Mouse (Mus musculus) urinary bladder, postnatal 10 days (tissue): Measurements from ENCODE around the gene Aldh1a3.

Experiments used
- DNase-seq: peaks from one replicate; pipeline ENCODE4 v3.0.0; 2022; ENCODE audit warnings: low spot score

The Aldh1a3 gene

GRCm38 (mm10) chr7:66427437-66428161 lies at the start of gene Aldh1a3:
Gene Aldh1a3, minus strand, starts transcription at chr7:66427517.
- no peak for DNase-seq

- DNase-seq = no peak
Measured at GRCm38 (mm10) chr7:66476289-66476688, 49.0 kb upstream of the Aldh1a3 start.

GRCm38 (mm10) chr7:66471641-66472216 lies 44.4 kb upstream of the Aldh1a3 start:
- DNase-seq = no peak

GRCm38 (mm10) chr7:66466641-66467040 lies 39.3 kb upstream of the Aldh1a3 start:
- no peak for DNase-seq

- no peak for DNase-seq
Measured at GRCm38 (mm10) chr7:66465241-66465640, 37.9 kb upstream of the Aldh1a3 start.

- no peak for DNase-seq
Measured at GRCm38 (mm10) chr7:66463081-66463480, 35.8 kb upstream of the Aldh1a3 start.

GRCm38 (mm10) chr7:66451622-66452295 lies 24.4 kb upstream of the Aldh1a3 start:
- no peak for DNase-seq

GRCm38 (mm10) chr7:66449971-66450752 lies 22.8 kb upstream of the Aldh1a3 start:
- no peak for DNase-seq

GRCm38 (mm10) chr7:66448786-66449540 lies 21.6 kb upstream of the Aldh1a3 start:
- no peak for DNase-seq

GRCm38 (mm10) chr7:66448304-66448703 lies 21.0 kb upstream of the Aldh1a3 start:
- no peak for DNase-seq

GRCm38 (mm10) chr7:66446860-66447259 lies 19.5 kb upstream of the Aldh1a3 start:
- DNase-seq = no peak

GRCm38 (mm10) chr7:66445117-66445905 lies 18.0 kb upstream of the Aldh1a3 start:
- no peak for DNase-seq

- no peak for DNase-seq
Measured at GRCm38 (mm10) chr7:66444706-66445105, 17.4 kb upstream of the Aldh1a3 start.

GRCm38 (mm10) chr7:66442501-66443369 lies 15.4 kb upstream of the Aldh1a3 start:
- no peak for DNase-seq

GRCm38 (mm10) chr7:66438787-66439669 lies 11.7 kb upstream of the Aldh1a3 start:
- DNase-seq = no peak

- DNase-seq = no peak
Measured at GRCm38 (mm10) chr7:66434453-66434935, 7.2 kb upstream of the Aldh1a3 start.

GRCm38 (mm10) chr7:66427053-66427436 lies 272 bp downstream of the Aldh1a3 start:
- no peak for DNase-seq

GRCm38 (mm10) chr7:66421903-66422302 lies 5.4 kb downstream of the Aldh1a3 start:
- DNase-seq = no peak

- DNase-seq = no peak
Measured at GRCm38 (mm10) chr7:66418981-66419380, 8.3 kb downstream of the Aldh1a3 start.
